Mouse (Mus musculus): ENCODE measurements at regions not wholly inside any gene's neighbourhood (a gene's known extent, or its start where the extent isn't known, plus 50 kb on each side); places are given as distances from the start of the nearest gene placed in this dataset.

GRCm38 (mm10) chr5:38972397-38973159 is 96.0 kb upstream of the Clnk start:
- no peak for TF ChIP-seq POLR2A (IDR thresholded peaks at IDR 0.05; ENCODE audit: low read depth, low read length)
- no peak for TF ChIP-seq CTCF (conservative IDR thresholded peaks at IDR 0.05; ENCODE audit: insufficient read depth, insufficient read length, low read depth, low read length)

Data from kidney, adult 2 months (tissue).